Mouse (Mus musculus) spleen, adult 18-20 months (tissue): ENCODE measurements around the gene Pdia3.
A peak's percentile ranks its signal among the peaks of the same experiment; 100 is the strongest.
"Not testable (repeated sequence)": the region's sequence is repeated elsewhere in the genome, so short reads cannot be mapped to it uniquely, and the experiment has no call there.

ENCODE experiments used
- DNase-seq, 2 experiments: peaks; one replicate each; pipeline ENCODE4 v3.0.0; 2022; ENCODE audit warnings: mixed read lengths in 2 of 2

Gene Pdia3

GRCm38 (mm10) chr2:121413387-121414042 is at the start of gene Pdia3, which contains the start of gene Catsper2:
Pdia3 (plus strand) TSS chr2:121413775.
Catsper2 (minus strand) TSS chr2:121413792.
- DNase-seq: peak; percentile 92 to 94

GRCm38 (mm10) chr2:121368831-121369230 is 44.7 kb upstream of the Pdia3 start:
- no peak for DNase-seq

GRCm38 (mm10) chr2:121370921-121371320 is 42.7 kb upstream of the Pdia3 start:
- DNase-seq: no peak

- no peak for DNase-seq
Observed at GRCm38 (mm10) chr2:121372266-121372665, 41.3 kb upstream of the Pdia3 start.

GRCm38 (mm10) chr2:121374766-121375165 is 38.8 kb upstream of the Pdia3 start:
- DNase-seq: no peak

- not testable (repeated sequence) for DNase-seq
Observed at GRCm38 (mm10) chr2:121386961-121387575, 26.5 kb upstream of the Pdia3 start, which contains the start of gene Strc. Strc (minus strand) TSS chr2:121387168.

GRCm38 (mm10) chr2:121396624-121397023 is 17.0 kb upstream of the Pdia3 start:
- peak; percentile 33 to 85 for DNase-seq

GRCm38 (mm10) chr2:121403296-121403695 is 10.3 kb upstream of the Pdia3 start:
- no peak for DNase-seq

GRCm38 (mm10) chr2:121408160-121408559 is 5.4 kb upstream of the Pdia3 start:
- peak; percentile 12 to 52 for DNase-seq

GRCm38 (mm10) chr2:121412843-121413386 is 660 bp upstream of the Pdia3 start:
- DNase-seq: no peak

GRCm38 (mm10) chr2:121414139-121414685 is 637 bp downstream of the Pdia3 start:
- DNase-seq: no peak

GRCm38 (mm10) chr2:121415103-121415502 is 1.5 kb downstream of the Pdia3 start:
- no peak for DNase-seq

GRCm38 (mm10) chr2:121415591-121415990 is 2.0 kb downstream of the Pdia3 start:
- DNase-seq: no peak

- no peak for DNase-seq
Observed at GRCm38 (mm10) chr2:121416356-121416755, 2.8 kb downstream of the Pdia3 start.

GRCm38 (mm10) chr2:121418476-121418875 is 4.9 kb downstream of the Pdia3 start:
- DNase-seq: no peak

- no peak for DNase-seq
Observed at GRCm38 (mm10) chr2:121423166-121423565, 9.6 kb downstream of the Pdia3 start.

GRCm38 (mm10) chr2:121425890-121426289 is 12.3 kb downstream of the Pdia3 start:
- no peak for DNase-seq

GRCm38 (mm10) chr2:121434854-121435253 is 21.3 kb downstream of the Pdia3 start:
- no peak for DNase-seq

GRCm38 (mm10) chr2:121439746-121440145 is 26.2 kb downstream of the Pdia3 start:
- DNase-seq: no peak

- DNase-seq: no peak
Observed at GRCm38 (mm10) chr2:121440834-121441605, 27.4 kb downstream of the Pdia3 start.

- peak; percentile 57 to 70 for DNase-seq
Observed at GRCm38 (mm10) chr2:121441800-121442199, 28.2 kb downstream of the Pdia3 start.

GRCm38 (mm10) chr2:121442259-121443067 is 28.9 kb downstream of the Pdia3 start:
- DNase-seq: peak; percentile 76 to 82
